Mouse (Mus musculus) bone marrow, adult 2 months (tissue): Measurements from ENCODE around the gene Best1.

ENCODE experiments used
- CTCF ChIP-seq: fragments of 200-500 bp; IDR thresholded peaks from 2 replicates; pipeline ENCODE4 v1.5.1; 2011; ENCODE audit warnings: low read length, control low read depth; ENCODE audit not compliant: control insufficient read depth, insufficient read depth
- POLR2A ChIP-seq: fragments of 200-500 bp; IDR thresholded peaks from 2 replicates; pipeline ENCODE4 v1.6.1; 2011; ENCODE audit warnings: low read depth, mild to moderate bottlenecking, control low read depth, low read length, borderline replicate concordance; ENCODE audit not compliant: control insufficient read depth

GRCm38 (mm10) chr19:9982151-9982851 lies 19.1 kb downstream of the Best1 start:
- TF ChIP-seq POLR2A = peak; percentile 100
- peak; percentile 1; the same call in 1 of the 2 replicates for TF ChIP-seq CTCF
